ENCODE assay signal across 38 mouse cellular contexts in genomic region chr1:93124066-93124465, GRCm38 (mm10). TPM values are rescaled to one million over a fixed set of nuclear protein-coding genes. Genes with fewer than 3 reads are reported as not detected.
A peak's percentile ranks its signal among the peaks of the same experiment; 100 is the strongest.
DNase-seq lines count a peak whose midpoint lies in the region; ATAC-seq and TF ChIP-seq lines count a peak whose summit lies in the region.
"Had no signal": no experiment of that assay in that cellular context is flagged by ENCODE, and none has a peak within 500 bp of the region (broad histone marks: within the 10 kb centered on the region; RNA-seq: fewer than 3 reads in every experiment).

No protein-coding gene starts in this region.

- no peak for TF ChIP-seq EP300 in heart, adult 2 months (IDR thresholded peaks at IDR 0.05; ENCODE audit: insufficient read depth, low read depth, low read length)

- intact Hi-C loops in heart, postnatal 25 days (cut with DNase I), result no loop called here
- intact Hi-C loops in heart, adult 2 months (cut with DNase I), result no loop called here

- no peaks in the 10 kb centered on the region for H3K36me3 ChIP-seq in embryonic facial prominence, embryonic 15.5 days
- no peaks in the 10 kb centered on the region for H3K36me3 ChIP-seq in heart, adult 2 months (ENCODE audit: control insufficient read depth, insufficient read depth, low read length)
- H3K36me3 ChIP-seq: G1E; heart, embryonic 13.5 days; hindbrain, embryonic 10.5 days; liver, embryonic 13.5 days; midbrain, embryonic 10.5 days; neural tube, embryonic 12.5 days; stomach, embryonic 15.5 days had no signal

- H3K4me1 ChIP-seq in embryonic facial prominence, embryonic 15.5 days, result peaks cover 10% of the 10 kb centered on the region; the same call in 1 of the 2 replicates
- peaks cover 1% of the 10 kb centered on the region; the same call in 1 of the 2 replicates for H3K4me1 ChIP-seq in heart, adult 2 months (ENCODE audit: control insufficient read depth, insufficient read depth, low read length)
- H3K4me1 ChIP-seq: heart, embryonic 13.5 days; neural tube, embryonic 12.5 days had no signal

- H3K27me3 ChIP-seq in embryonic facial prominence, embryonic 15.5 days, result no peaks in the 10 kb centered on the region
- H3K27me3 ChIP-seq in heart, adult 2 months (ENCODE audit: control insufficient read depth, insufficient read depth, low read length), result no peaks in the 10 kb centered on the region
- H3K27me3 ChIP-seq: heart, embryonic 13.5 days; liver, embryonic 13.5 days; neural tube, embryonic 12.5 days; stomach, embryonic 15.5 days had no signal

- H3K9me3 ChIP-seq in embryonic facial prominence, embryonic 15.5 days (replicated peaks), result no peaks in the 10 kb centered on the region
- H3K9me3 ChIP-seq: G1E; heart, embryonic 13.5 days; hindbrain, embryonic 10.5 days; liver, embryonic 13.5 days; midbrain, embryonic 10.5 days; neural tube, embryonic 12.5 days; stomach, embryonic 15.5 days had no signal

- TF ChIP-seq CTCF in heart, adult 2 months (IDR thresholded peaks at IDR 0.05), result no peak

- no peak overlapping the region for H3K4me2 ChIP-seq in embryonic facial prominence, embryonic 15.5 days (replicated peaks)
- H3K4me2 ChIP-seq: heart, embryonic 13.5 days; liver, embryonic 13.5 days; neural tube, embryonic 12.5 days; stomach, embryonic 15.5 days had no signal

- H3K9ac ChIP-seq in embryonic facial prominence, embryonic 15.5 days, result no peak overlapping the region
- H3K9ac ChIP-seq in heart, adult 2 months (ENCODE audit: low read depth, low read length), result no peak overlapping the region
- H3K9ac ChIP-seq: heart, embryonic 13.5 days; liver, embryonic 13.5 days; neural tube, embryonic 12.5 days; stomach, embryonic 15.5 days had no signal

- H3K4me3 ChIP-seq in embryonic facial prominence, embryonic 15.5 days (replicated peaks), result no peak overlapping the region
- no peak overlapping the region for H3K4me3 ChIP-seq in heart, adult 2 months
- H3K4me3 ChIP-seq: heart, embryonic 13.5 days; hindbrain, embryonic 10.5 days; layer of hippocampus, adult 2 months; liver, embryonic 13.5 days; midbrain, embryonic 10.5 days; myocyte; neural tube, embryonic 12.5 days; stomach, embryonic 15.5 days had no signal

- no peaks in the 10 kb centered on the region for H3K79me2 ChIP-seq in heart, adult 2 months (replicated peaks; ENCODE audit: control insufficient read depth, insufficient read depth, low read length)

- WGBS in embryonic facial prominence, embryonic 15.5 days, result 56% methylated on average over 8 of the region's 8 CpGs
- 26% methylated on average over 8 of the region's 8 CpGs for WGBS in heart, adult 2 months

- TF ChIP-seq POLR2A in heart, adult 2 months (IDR thresholded peaks at IDR 0.05; ENCODE audit: insufficient read depth, low read depth, low read length), result no peak

- ATAC-seq in embryonic facial prominence, embryonic 15.5 days (ENCODE audit: insufficient number of reproducible peaks, low FRiP score, low TSS enrichment, low read depth), result no peak
- peak; percentile 30; the same call in 1 of the 2 replicates for ATAC-seq in megakaryocyte, adult 5-6 weeks (ENCODE audit: poor library complexity, severe bottlenecking)
- ATAC-seq: forebrain, embryonic 14.5 days; hindbrain, embryonic 16.5 days had no signal

- peak overlapping the region; percentile 80 for H3K27ac ChIP-seq in embryonic facial prominence, embryonic 15.5 days (replicated peaks)
- no peak overlapping the region for H3K27ac ChIP-seq in heart, adult 2 months
- H3K27ac ChIP-seq: heart, embryonic 13.5 days; hindbrain, embryonic 10.5 days; layer of hippocampus, adult 2 months; liver, embryonic 13.5 days; midbrain, embryonic 10.5 days; neural tube, embryonic 12.5 days; stomach, embryonic 15.5 days had no signal

- peak; percentile 81 for DNase-seq in heart, adult 11 months
- DNase-seq in heart, postnatal 25 days (ENCODE audit: low spot score), result no peak
- peak; percentile 56 for DNase-seq in ovary, adult 18-20 months (ENCODE audit: low spot score)
- DNase-seq in ovary, postnatal 14 days (ENCODE audit: low spot score), result no peak
- DNase-seq in layer of hippocampus, postnatal 14 days (ENCODE audit: low spot score in 2 of 2), result no peak
- DNase-seq in heart, adult 2 months, result no peak
- DNase-seq: cerebellum, adult 18-20 months; cerebellum, postnatal 10 days; gastrocnemius, postnatal 25 days; heart, postnatal 10 days; kidney, adult 2 months; kidney, postnatal 36 days; liver, embryonic 13.5 days; lung, adult 18-20 months; lung, postnatal 14 days; thymus, postnatal 14 days had no signal

RNA-seq across cellular contexts. Expression of gene Agxt, which starts 11.0 kb away (rescaled TPM):
- total RNA-seq in heart, postnatal 25 days (2021), result not detected
- 0.11 TPM in 1 of 2 replicates, not detected in the other for polyA plus RNA-seq in embryonic facial prominence, embryonic 15.5 days (2015; fragmentation: Nextera tagmentation; extraction: Ambion mirVana)
- total RNA-seq in megakaryocyte, adult 5-6 weeks (2015), result not detected in 2 replicates
- not detected in 2 replicates for total RNA-seq in megakaryocyte, adult 5-6 weeks (2017)
- not detected for total RNA-seq in layer of hippocampus, postnatal 14 days (2021)
- total RNA-seq in heart, adult 2 months (2021), result not detected
- polyA plus RNA-seq in heart, adult 2 months (2012; rRNA removed), result 0.23 TPM in 1 of 2 replicates, not detected in the other
- total RNA-seq: common myeloid progenitor, adult 5-6 weeks; G1E; gastrocnemius, postnatal 25 days; heart, adult 8-10 months; heart, postnatal 10 days; layer of hippocampus, adult 2 months; layer of hippocampus, postnatal 25 days; left cerebral cortex, adult 8-10 months; left cerebral cortex, postnatal 36 days; midbrain, postnatal 0 days had no signal
- polyA plus RNA-seq: brain, embryonic 14.5 days; forebrain, embryonic 14.5 days; G1E; heart, embryonic 13.5 days; hindbrain, embryonic 10.5 days; hindbrain, embryonic 16.5 days; intestine, embryonic 14.5 days; kidney, embryonic 16.5 days; midbrain, embryonic 10.5 days; midbrain, postnatal 0 days; myocyte; neural tube, embryonic 12.5 days; urinary bladder, adult 2 months had no signal

RNA-seq across cellular contexts. Expression of gene Kif1a, which starts 22.3 kb away (rescaled TPM):
- total RNA-seq in heart, postnatal 25 days (2021), result 1 to 10 TPM in 1 of 2 experiments, under 1 TPM in 1; 0.94 to 1.6 TPM
- 26.8 and 32.7 TPM in 2 replicates for polyA plus RNA-seq in embryonic facial prominence, embryonic 15.5 days (2015; fragmentation: Nextera tagmentation; extraction: Ambion mirVana)
- not detected in 2 replicates for total RNA-seq in megakaryocyte, adult 5-6 weeks (2015)
- total RNA-seq in megakaryocyte, adult 5-6 weeks (2017), result not detected in 2 replicates
- total RNA-seq in layer of hippocampus, postnatal 14 days (2021), result 100 to 1,000 TPM; 709 to 747 TPM
- 1 to 10 TPM; 1.2 to 2.0 TPM for total RNA-seq in heart, adult 2 months (2021)
- polyA plus RNA-seq in heart, adult 2 months (2012; rRNA removed), result 1.4 and 1.8 TPM in 2 replicates
- total RNA-seq: common myeloid progenitor, adult 5-6 weeks had no signal

RNA-seq across cellular contexts. Expression of gene 2310007B03Rik, which starts 36.7 kb away (rescaled TPM):
- total RNA-seq in heart, postnatal 25 days (2021), result not detected
- 18.3 and 21.8 TPM in 2 replicates for polyA plus RNA-seq in embryonic facial prominence, embryonic 15.5 days (2015; fragmentation: Nextera tagmentation; extraction: Ambion mirVana)
- total RNA-seq in megakaryocyte, adult 5-6 weeks (2015), result not detected in 2 replicates
- not detected in 2 replicates for total RNA-seq in megakaryocyte, adult 5-6 weeks (2017)
- not detected for total RNA-seq in layer of hippocampus, postnatal 14 days (2021)
- total RNA-seq in heart, adult 2 months (2021), result not detected
- 0.82 TPM in 1 of 2 replicates, not detected in the other for polyA plus RNA-seq in heart, adult 2 months (2012; rRNA removed)
- total RNA-seq: common myeloid progenitor, adult 5-6 weeks; gastrocnemius, postnatal 25 days; heart, adult 8-10 months; heart, postnatal 10 days; layer of hippocampus, adult 2 months; layer of hippocampus, postnatal 25 days; left cerebral cortex, postnatal 36 days had no signal
- polyA plus RNA-seq: G1E had no signal

RNA-seq across cellular contexts. Expression of gene Crocc2, which starts 44.5 kb away (rescaled TPM):
- under 1 TPM; 0.10 to 0.11 TPM for total RNA-seq in heart, postnatal 25 days (2021)
- polyA plus RNA-seq in embryonic facial prominence, embryonic 15.5 days (2015; fragmentation: Nextera tagmentation; extraction: Ambion mirVana), result 2.8 and 5.8 TPM in 2 replicates
- total RNA-seq in megakaryocyte, adult 5-6 weeks (2015), result not detected in 2 replicates
- total RNA-seq in megakaryocyte, adult 5-6 weeks (2017), result not detected in 2 replicates
- total RNA-seq in layer of hippocampus, postnatal 14 days (2021), result 1 to 10 TPM in 1 of 2 experiments, under 1 TPM in 1; 0.31 to 1.0 TPM
- total RNA-seq in heart, adult 2 months (2021), result under 1 TPM in 1 of 2 experiments, not detected in 1; 0.09 TPM
- polyA plus RNA-seq in heart, adult 2 months (2012; rRNA removed), result 0.20 and 0.35 TPM in 2 replicates
- total RNA-seq: common myeloid progenitor, adult 5-6 weeks; gastrocnemius, postnatal 25 days had no signal
- polyA plus RNA-seq: G1E; liver, embryonic 13.5 days; myocyte had no signal

Comparison
In these comparisons a context has a peak if more than half of its experiments do, and no peak if none do; other contexts are left out.
1. DNase-seq: peak in heart, adult 11 months (single experiment) and ovary, adult 18-20 months (single experiment); none in heart, postnatal 25 days (single experiment), ovary, postnatal 14 days (single experiment), layer of hippocampus, postnatal 14 days (0 of 2) and heart, adult 2 months (0 of 2).
2. RNA of gene Kif1a, which starts 22.3 kb away (total RNA-seq): 709 to 747 TPM in layer of hippocampus, postnatal 14 days; 1.2 to 2.0 TPM in heart, adult 2 months, 0.94 to 1.6 TPM in heart, postnatal 25 days and not detected in megakaryocyte, adult 5-6 weeks; every median in the first group is over 100 times any median in the second.